Mouse (Mus musculus): ENCODE measurements around the gene Etv6. TPM values are rescaled to one million over a fixed set of nuclear protein-coding genes. Genes with fewer than 3 reads are reported as not detected.

The Etv6 gene
- polyA plus RNA-seq, 1 experiment from 2014 or later = 6.9 TPM

DNA sequence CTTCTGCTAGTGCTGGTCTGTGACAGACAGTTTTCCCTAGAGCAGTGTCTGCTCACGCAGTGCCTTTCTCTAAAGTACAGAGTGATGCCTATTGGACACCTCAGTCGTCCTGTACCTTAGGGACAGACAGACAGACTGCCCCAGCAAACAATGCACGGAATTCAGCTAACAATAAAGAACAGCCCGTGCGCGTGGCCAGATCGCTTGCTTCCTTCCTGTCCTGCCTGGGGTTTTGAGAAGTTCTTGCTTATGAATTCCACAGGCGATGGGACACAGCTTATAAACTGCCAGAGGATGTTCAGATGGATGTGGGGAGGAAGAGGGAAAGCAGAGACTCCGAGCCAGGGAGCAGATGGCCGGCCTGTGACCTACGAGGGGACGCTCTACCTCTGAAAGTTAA, 25.3 kb downstream of the Etv6 start:
- H3K4me1 ChIP-seq (replicated peaks) = peaks cover 28% of the 10 kb centered on the region
- no peaks in the 10 kb centered on the region for H3K36me3 ChIP-seq
- H3K4me2 ChIP-seq (replicated peaks) = no peak overlapping the region
- H3K9me3 ChIP-seq = no peaks in the 10 kb centered on the region
- H3K4me3 ChIP-seq (replicated peaks) = no peak overlapping the region
- no peak overlapping the region for H3K27ac ChIP-seq
- no peaks in the 10 kb centered on the region for H3K27me3 ChIP-seq
- 86% methylated on average over 12 of the region's 12 CpGs for WGBS
- ATAC-seq = no peak
- H3K9ac ChIP-seq (replicated peaks) = no peak overlapping the region

DNA sequence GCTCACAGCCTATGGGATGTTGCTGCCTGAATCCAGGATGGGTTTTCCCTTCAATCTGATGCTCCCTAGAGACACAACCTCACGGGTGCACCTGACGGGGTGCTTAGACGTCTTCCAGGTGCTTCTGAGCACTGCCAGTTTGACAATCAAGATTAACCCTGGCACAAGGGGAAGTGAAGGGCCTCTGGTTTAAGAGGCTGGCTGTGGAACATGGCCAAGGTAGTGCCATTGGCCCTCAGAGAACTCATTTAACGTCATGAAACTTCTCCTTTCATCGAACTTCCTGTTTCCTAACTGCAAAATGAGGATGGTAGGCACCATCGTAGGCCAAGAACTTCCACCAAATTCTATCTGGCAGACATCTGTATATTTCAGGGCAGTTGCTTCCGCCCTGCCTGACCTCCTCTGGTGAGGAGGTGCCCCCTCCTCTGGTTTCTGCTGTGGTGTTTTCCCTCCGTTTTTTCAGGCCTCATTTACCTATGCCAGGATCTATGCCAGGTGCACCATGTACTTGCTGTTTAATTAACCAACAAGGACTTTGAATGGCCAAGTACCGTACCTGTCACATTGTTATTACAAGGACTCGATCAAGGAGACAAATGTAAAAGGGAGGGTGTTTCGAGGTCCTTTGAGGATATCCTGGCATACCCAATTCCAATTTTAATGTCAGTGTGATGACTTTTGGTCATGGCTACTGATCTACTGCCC, 29.7 kb downstream of the Etv6 start:
- Histone ChIP-seq H3K27me3 (no peaks in the 10 kb centered on the region), H3K36me3 (0 out of 2 replicates have a peak, but pooled peaks cover 2% of the 10 kb centered on the region), H3K4me1 (replicated peaks) (peaks cover 10% of the 10 kb centered on the region; the same call in 1 of the 2 replicates), H3K4me3 (replicated peaks) (no peak overlapping the region), H3K27ac (no peak overlapping the region), H3K9me3 (no peaks in the 10 kb centered on the region), H3K4me2 (replicated peaks) (no peak overlapping the region), H3K9ac (replicated peaks) (no peak overlapping the region)
- WGBS = 94% methylated on average over 11 of the region's 11 CpGs
- no peak for ATAC-seq

DNA sequence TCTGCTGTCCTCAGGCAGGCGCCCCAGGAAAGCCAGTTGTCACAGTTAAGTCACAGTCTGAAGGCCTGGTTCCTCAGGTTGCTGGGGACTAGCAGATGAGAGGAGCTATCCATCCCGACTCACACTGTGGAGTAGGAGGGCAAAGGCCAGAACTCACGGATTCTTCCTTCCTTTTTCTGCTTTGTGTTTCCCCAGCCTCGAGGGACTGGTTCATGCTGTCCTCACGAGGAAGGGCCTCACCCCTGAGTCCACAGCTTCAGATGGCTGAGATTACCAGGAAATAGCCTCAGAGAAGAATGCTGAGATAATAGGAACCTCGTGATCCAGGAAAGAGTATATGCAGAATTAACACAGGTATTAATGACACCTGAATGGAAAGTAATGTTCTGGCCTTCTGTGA, 30.6 kb downstream of the Etv6 start:
- 0 out of 2 replicates have a peak, but pooled peaks cover 2% of the 10 kb centered on the region for H3K36me3 ChIP-seq
- H3K4me3 ChIP-seq (replicated peaks) = no peak overlapping the region
- no peaks in the 10 kb centered on the region for H3K9me3 ChIP-seq
- no peak for ATAC-seq
- no peak overlapping the region for H3K9ac ChIP-seq (replicated peaks)
- 82% methylated on average over 6 of the region's 6 CpGs for WGBS
- no peak overlapping the region for H3K27ac ChIP-seq
- H3K4me2 ChIP-seq (replicated peaks) = no peak overlapping the region
- H3K27me3 ChIP-seq = no peaks in the 10 kb centered on the region
- H3K4me1 ChIP-seq (replicated peaks) = peaks cover 3% of the 10 kb centered on the region; the same call in 1 of the 2 replicates

DNA sequence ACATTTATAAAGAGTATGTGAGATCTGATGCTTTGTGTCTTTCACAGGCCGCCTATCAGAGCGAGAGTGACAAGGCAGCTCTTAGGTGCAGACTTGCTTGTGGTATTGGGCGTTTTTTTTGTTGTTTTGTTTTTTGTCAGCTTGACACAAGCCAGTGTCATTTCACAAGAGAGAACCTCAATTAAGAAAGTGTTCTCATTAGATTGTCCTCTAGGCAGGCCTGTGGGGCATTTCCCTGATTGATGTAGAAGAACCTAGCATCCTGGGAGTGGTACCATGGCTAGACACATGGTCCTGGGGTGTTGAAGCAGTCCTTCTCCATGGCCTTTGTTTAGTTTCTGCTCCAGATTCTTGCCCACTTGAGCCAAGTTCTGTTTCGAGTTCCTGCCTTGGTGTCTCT, 31.5 kb downstream of the Etv6 start:
- 97% methylated on average over 4 of the region's 4 CpGs for WGBS
- ATAC-seq = no peak
- peaks cover 3% of the 10 kb centered on the region; the same call in 1 of the 2 replicates for H3K4me1 ChIP-seq (replicated peaks)
- no peaks in the 10 kb centered on the region for H3K27me3 ChIP-seq
- 0 out of 2 replicates have a peak, but pooled peaks cover 2% of the 10 kb centered on the region for H3K36me3 ChIP-seq
- H3K9me3 ChIP-seq = no peaks in the 10 kb centered on the region
- H3K4me2 ChIP-seq (replicated peaks) = no peak overlapping the region
- H3K9ac ChIP-seq (replicated peaks) = no peak overlapping the region
- no peak overlapping the region for H3K27ac ChIP-seq
- no peak overlapping the region for H3K4me3 ChIP-seq (replicated peaks)

DNA sequence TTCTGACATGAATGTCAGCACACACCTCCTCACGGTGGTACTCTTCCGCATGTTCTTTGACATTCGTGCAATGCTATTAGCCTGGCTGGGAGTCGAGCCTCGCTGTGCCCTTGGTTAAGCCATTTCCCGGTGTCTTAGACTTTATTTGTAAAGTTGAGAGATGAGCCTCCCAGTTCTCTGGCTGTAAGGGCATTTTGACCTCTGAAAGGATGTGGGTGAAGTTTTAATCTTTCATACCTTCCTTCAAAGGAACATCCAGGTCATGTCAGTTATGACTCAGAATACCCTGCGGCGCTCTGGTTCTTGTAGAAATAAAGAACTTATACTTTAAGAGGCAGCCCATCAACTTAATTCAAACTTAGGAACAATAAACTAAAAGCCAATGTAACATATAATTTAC, 32.0 kb downstream of the Etv6 start:
- Histone ChIP-seq H3K4me3 (replicated peaks) (no peak overlapping the region), H3K27me3 (no peaks in the 10 kb centered on the region), H3K27ac (no peak overlapping the region), H3K4me2 (replicated peaks) (no peak overlapping the region), H3K4me1 (replicated peaks) (peaks cover 3% of the 10 kb centered on the region; the same call in 1 of the 2 replicates), H3K36me3 (0 out of 2 replicates have a peak, but pooled peaks cover 2% of the 10 kb centered on the region), H3K9me3 (no peaks in the 10 kb centered on the region), H3K9ac (replicated peaks) (no peak overlapping the region)
- WGBS = 95% methylated on average over 8 of the region's 8 CpGs
- ATAC-seq = no peak

DNA sequence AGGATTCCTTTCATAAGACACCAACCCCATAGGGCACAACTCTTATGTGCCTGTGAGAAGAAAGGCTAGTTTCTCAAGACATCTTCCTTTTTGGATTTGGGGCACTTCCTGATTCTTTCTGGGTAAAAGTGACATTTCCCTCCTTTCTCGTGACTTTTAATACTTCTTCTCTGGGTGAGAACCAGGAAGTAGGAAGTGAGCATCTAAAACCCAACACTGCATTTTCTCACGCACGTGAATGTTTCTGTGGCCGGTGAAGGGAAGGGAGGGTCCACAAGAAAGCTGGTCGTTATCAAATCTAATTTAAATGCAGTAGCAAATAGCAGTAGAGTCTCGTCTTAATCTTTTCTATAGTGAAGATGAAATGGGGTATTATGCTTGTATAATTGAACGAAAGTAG, 36.9 kb downstream of the Etv6 start:
- 78% methylated on average over 7 of the region's 7 CpGs for WGBS
- Histone ChIP-seq H3K9ac (replicated peaks) (no peak overlapping the region), H3K4me3 (replicated peaks) (no peak overlapping the region), H3K4me1 (replicated peaks) (no peaks in the 10 kb centered on the region), H3K27me3 (no peaks in the 10 kb centered on the region), H3K27ac (no peak overlapping the region), H3K9me3 (no peaks in the 10 kb centered on the region), H3K36me3 (peaks cover 9% of the 10 kb centered on the region; the same call in 1 of the 2 replicates), H3K4me2 (replicated peaks) (no peak overlapping the region)
- ATAC-seq = no peak

DNA sequence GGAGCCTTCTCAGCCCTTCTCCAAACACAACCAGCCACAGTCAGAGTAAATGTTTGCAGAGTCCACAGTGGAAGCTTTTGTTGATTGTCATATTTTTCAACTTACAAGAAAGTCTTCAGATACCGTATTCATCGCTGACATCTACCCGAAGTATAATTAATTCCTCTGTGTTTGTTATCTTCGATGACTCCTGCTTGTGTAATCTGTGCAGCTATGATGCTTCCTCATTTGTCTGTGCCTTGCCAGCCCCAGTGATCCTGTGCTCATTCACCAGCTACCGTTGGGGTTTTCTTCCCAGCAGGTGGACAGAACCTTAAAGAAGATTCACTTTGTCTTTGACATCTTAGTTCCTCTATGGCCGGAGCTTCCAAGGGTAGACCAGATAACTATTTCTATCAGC, 37.4 kb downstream of the Etv6 start:
- Histone ChIP-seq H3K9ac (replicated peaks) (no peak overlapping the region), H3K4me1 (replicated peaks) (no peaks in the 10 kb centered on the region), H3K36me3 (peaks cover 9% of the 10 kb centered on the region; the same call in 1 of the 2 replicates), H3K4me3 (replicated peaks) (no peak overlapping the region), H3K27me3 (no peaks in the 10 kb centered on the region), H3K4me2 (replicated peaks) (no peak overlapping the region), H3K9me3 (no peaks in the 10 kb centered on the region), H3K27ac (no peak overlapping the region)
- WGBS = 85% methylated on average over 6 of the region's 6 CpGs
- no peak for ATAC-seq

DNA sequence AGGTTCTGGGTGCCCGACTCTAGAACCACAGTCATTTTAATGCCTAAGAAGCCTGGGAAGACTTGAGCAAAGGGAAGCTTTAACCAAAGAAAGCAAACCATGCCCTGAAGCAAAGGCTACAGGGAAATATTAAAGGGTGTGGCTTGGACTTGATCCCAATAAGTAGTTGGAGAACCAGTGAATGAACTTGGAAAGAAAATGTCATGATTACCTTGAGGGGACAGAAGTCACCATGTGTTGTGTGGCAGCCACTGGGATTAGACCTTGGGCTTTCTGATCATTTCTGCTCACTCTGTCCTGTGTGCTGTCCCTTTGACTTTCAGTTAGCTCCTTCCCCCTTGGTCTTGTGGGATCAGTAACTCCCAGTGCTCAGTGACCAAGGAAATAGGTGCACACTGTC, 38.9 kb downstream of the Etv6 start:
- Histone ChIP-seq H3K27me3 (no peaks in the 10 kb centered on the region), H3K4me1 (replicated peaks) (no peaks in the 10 kb centered on the region), H3K4me2 (replicated peaks) (no peak overlapping the region), H3K36me3 (peaks cover 7% of the 10 kb centered on the region; the same call in 1 of the 2 replicates), H3K4me3 (replicated peaks) (no peak overlapping the region), H3K27ac (no peak overlapping the region), H3K9me3 (no peaks in the 10 kb centered on the region), H3K9ac (replicated peaks) (no peak overlapping the region)
- ATAC-seq = no peak
- 96% methylated on average over 1 of the region's 1 CpGs for WGBS

DNA sequence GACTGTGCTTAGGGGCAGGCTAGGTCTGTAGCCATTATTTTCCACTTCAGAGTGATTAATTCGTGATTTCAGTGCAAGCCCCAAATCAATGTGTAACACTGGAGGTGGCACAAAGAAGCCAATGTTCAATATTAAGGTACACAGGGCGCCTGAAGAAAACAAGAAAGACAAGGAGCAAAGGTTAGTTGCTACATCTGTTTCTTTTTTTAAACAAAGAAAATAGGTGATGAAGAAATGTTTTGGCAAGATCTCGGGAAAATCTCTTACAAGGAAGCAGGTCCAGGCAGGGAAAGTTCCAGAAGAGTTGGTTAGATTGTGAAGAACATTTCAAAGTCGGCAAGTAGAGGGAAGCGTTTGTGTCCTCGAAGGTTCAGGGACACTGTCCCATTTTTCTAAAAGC, 39.5 kb downstream of the Etv6 start:
- H3K9me3 ChIP-seq = no peaks in the 10 kb centered on the region
- no peak overlapping the region for H3K4me2 ChIP-seq (replicated peaks)
- H3K27ac ChIP-seq = no peak overlapping the region
- no peaks in the 10 kb centered on the region for H3K27me3 ChIP-seq
- WGBS = 92% methylated on average over 6 of the region's 6 CpGs
- H3K4me3 ChIP-seq (replicated peaks) = no peak overlapping the region
- no peaks in the 10 kb centered on the region for H3K4me1 ChIP-seq (replicated peaks)
- peaks cover 7% of the 10 kb centered on the region; the same call in 1 of the 2 replicates for H3K36me3 ChIP-seq
- no peak overlapping the region for H3K9ac ChIP-seq (replicated peaks)
- ATAC-seq = no peak

DNA sequence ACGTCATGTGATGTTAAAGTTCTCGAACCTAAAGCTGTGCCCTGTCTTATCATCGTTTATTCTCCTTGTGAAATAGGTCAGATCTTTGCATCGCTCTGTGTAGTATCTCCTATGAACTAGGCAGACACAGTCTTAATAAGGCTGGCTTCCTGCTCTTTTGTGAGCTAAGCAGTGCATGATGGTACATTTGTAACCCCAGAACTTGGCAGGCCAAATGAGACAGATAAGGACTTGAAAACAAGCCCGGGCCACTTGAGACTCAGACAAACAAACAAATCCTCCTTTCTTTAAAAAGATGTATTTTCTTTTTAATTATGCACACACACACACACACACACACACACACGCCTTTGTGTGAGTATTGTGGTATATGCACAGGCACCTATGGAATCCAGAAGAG, 42.5 kb downstream of the Etv6 start:
- 91% methylated on average over 6 of the region's 6 CpGs for WGBS
- no peak overlapping the region for H3K4me2 ChIP-seq (replicated peaks)
- H3K4me3 ChIP-seq (replicated peaks) = no peak overlapping the region
- H3K9me3 ChIP-seq = no peaks in the 10 kb centered on the region
- H3K9ac ChIP-seq (replicated peaks) = no peak overlapping the region
- no peaks in the 10 kb centered on the region for H3K27me3 ChIP-seq
- no peak overlapping the region for H3K27ac ChIP-seq
- no peak for ATAC-seq
- peaks cover 7% of the 10 kb centered on the region; the same call in 1 of the 2 replicates for H3K36me3 ChIP-seq
- no peaks in the 10 kb centered on the region for H3K4me1 ChIP-seq (replicated peaks)

DNA sequence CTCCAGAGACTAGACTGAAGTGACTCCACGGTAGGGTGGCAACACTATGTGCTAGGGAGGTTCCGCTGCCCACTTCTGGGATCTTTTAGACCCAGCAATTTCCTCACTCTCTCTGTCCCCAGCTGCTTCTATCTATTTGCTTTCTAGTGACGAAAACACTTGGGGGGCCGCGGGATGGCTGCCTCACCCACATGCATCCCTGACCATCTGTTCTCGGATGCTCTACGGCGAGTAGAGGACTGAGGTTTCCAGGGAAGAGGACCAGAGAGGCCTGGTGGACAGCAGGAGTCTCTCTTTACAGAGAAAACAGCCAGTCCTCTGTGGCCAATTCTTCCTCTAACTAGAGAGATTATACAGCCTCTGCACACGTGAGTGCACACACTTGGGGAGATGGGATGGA, 43.6 kb downstream of the Etv6 start:
- no peak for ATAC-seq
- Histone ChIP-seq H3K9me3 (no peaks in the 10 kb centered on the region), H3K4me1 (replicated peaks) (no peaks in the 10 kb centered on the region), H3K9ac (replicated peaks) (no peak overlapping the region), H3K27me3 (no peaks in the 10 kb centered on the region), H3K4me2 (replicated peaks) (no peak overlapping the region), H3K4me3 (replicated peaks) (no peak overlapping the region), H3K36me3 (peaks cover under 1% of the 10 kb centered on the region; the same call in 1 of the 2 replicates), H3K27ac (no peak overlapping the region; the same call in 1 of the 2 replicates)
- WGBS = 81% methylated on average over 9 of the region's 9 CpGs

DNA sequence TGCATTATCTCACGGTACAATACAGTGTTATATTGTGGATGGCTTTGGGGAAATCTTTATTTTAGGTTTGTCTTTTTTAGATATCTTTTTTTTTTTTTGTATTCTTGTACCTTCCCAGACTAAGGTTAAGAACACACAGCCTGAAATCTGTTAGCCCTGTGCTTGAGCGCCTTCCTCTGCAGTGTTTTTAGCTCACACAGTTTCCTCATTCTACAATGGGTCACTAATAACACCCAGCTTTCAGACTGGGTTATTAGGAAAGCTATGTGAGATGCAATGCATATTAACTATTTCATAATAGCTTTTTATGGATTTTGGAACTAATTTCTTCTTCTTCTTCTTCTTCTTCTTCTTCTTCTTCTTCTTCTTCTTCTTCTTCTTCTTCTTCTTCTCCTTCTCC, 44.1 kb downstream of the Etv6 start:
- H3K27ac ChIP-seq = no peak overlapping the region
- no peak overlapping the region for H3K9ac ChIP-seq (replicated peaks)
- WGBS = 85% methylated on average over 2 of the region's 2 CpGs
- H3K4me1 ChIP-seq (replicated peaks) = no peaks in the 10 kb centered on the region
- ATAC-seq = no peak
- H3K4me2 ChIP-seq (replicated peaks) = no peak overlapping the region
- H3K9me3 ChIP-seq = no peaks in the 10 kb centered on the region
- no peak overlapping the region for H3K4me3 ChIP-seq (replicated peaks)
- H3K36me3 ChIP-seq = no peaks in the 10 kb centered on the region
- no peaks in the 10 kb centered on the region for H3K27me3 ChIP-seq

DNA sequence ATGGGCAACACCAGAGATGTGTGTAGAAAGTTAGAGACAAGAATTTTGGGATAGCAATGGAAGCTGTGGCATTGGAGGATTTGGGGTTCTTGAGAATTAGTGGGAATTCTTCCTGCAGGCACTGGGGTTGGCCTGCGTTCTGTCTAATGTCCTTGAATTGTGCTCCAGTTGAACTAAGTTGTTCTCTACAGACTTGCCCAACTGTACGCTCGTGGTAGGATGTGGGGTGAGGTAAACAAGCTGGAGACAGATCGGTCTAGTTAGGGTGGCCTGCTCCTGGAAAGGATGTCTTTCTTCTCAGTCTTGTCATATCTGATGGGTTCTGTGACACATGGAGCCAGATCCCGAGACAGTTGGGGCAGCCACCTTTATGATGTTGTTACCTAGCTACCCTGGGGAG, 45.4 kb downstream of the Etv6 start:
- no peak for ATAC-seq
- Histone ChIP-seq H3K27me3 (no peaks in the 10 kb centered on the region), H3K36me3 (no peaks in the 10 kb centered on the region)

More for the DNA sequence above, 45.4 kb downstream of the Etv6 start:
- Histone ChIP-seq H3K9ac (replicated peaks) (no peak overlapping the region), H3K9me3 (no peaks in the 10 kb centered on the region), H3K27ac (no peak overlapping the region), H3K4me1 (replicated peaks) (no peaks in the 10 kb centered on the region), H3K4me2 (replicated peaks) (no peak overlapping the region), H3K4me3 (replicated peaks) (no peak overlapping the region)
- over 99% methylated on average over 5 of the region's 5 CpGs for WGBS

Measured in midbrain, embryonic 13.5 days (tissue).